Mouse (Mus musculus): Measurements from ENCODE around the gene Olfml2b. TPM values are rescaled to one million over a fixed set of nuclear protein-coding genes. Genes with fewer than 3 reads are reported as not detected.

The Olfml2b gene
- 10 to 100 TPM; 16.0 to 17.9 TPM for total RNA-seq (2021)
- long read RNA-seq, experiment 1, transcript Olfml2b-201 (8 exons, 3,095 nt) = major isoform, 11 of 23 reads
- long read RNA-seq, experiment 1, partial matches to known transcripts = 10 of 23 reads
- long read RNA-seq, experiment 1, other reads (novel, unspliced or antisense) = 2 of 23 reads
- long read RNA-seq, experiment 2, transcript Olfml2b-201 (8 exons, 3,095 nt) = major isoform, 6 of 8 reads
- long read RNA-seq, experiment 2, partial matches to known transcripts = 1 of 8 reads
- long read RNA-seq, experiment 2, other reads (novel, unspliced or antisense) = 1 of 8 reads

DNA sequence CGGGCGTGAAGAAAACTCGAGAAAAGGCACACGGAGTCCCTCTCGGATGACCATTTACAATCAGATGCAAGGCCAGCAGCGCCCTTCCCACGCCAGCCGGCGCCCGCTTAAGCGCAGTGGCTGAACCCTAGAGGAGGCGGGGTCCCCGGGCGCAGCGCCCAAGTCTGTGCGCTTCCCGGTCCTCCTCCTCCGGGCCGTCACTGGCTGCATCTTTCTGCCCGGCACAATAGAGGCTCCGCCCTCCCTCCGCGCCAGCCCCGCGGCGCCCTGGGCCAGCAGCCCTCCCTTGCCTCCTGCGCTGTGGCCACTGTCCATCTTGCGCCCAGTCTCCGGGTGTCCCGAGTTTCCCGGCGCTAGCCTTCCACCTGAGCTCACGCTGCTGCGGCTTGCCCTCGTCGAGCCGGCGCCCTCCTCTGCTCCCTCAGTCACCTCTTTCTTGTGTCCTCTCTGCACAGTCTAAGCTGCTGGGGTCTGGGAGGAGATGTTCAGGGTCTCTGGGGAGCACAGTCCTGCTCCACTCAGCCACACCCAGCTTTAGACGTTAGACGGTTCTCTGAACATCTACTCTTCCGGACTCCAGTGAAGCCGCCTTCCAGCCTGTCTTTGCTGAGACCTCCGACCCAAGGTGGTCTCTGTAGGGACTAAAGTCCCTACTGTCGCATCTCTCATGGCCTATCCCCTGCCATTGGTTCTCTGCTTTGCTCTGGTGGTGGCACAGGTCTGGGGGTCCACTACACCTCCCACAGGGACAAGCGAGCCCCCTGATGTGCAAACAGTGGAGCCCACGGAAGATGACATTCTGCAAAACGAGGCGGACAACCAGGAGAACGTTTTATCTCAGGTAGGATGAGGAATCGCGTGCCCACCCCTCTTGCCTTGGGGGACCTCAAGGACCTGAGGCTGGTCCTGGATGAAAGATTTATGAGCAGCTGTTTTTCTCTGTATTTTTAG, at the start of gene Olfml2b:
Olfml2b (plus strand) TSS at position 278 of the 951 bp plus-strand sequence.
- DNase-seq = peak; percentile 94

DNA sequence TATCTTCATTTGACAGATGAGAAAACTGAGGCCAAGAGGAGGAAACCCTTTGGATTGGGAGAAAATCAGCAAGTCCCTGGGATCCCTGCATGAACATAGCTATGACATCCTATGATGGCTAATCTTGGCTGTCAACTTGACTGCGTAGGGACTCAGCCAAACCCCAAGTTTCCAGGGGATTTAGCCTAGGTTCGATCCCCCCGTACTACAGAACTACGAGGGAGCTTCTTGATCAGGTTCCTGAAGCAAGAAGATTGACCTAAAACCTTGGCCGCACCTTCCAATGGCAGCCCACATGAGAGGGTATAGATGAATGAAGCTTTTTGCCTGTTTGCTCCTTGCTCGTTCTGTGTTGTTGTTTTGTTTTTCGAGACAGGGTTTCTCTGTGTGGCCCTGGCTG, 49.8 kb upstream of the Olfml2b start:
- no peak for DNase-seq

DNA sequence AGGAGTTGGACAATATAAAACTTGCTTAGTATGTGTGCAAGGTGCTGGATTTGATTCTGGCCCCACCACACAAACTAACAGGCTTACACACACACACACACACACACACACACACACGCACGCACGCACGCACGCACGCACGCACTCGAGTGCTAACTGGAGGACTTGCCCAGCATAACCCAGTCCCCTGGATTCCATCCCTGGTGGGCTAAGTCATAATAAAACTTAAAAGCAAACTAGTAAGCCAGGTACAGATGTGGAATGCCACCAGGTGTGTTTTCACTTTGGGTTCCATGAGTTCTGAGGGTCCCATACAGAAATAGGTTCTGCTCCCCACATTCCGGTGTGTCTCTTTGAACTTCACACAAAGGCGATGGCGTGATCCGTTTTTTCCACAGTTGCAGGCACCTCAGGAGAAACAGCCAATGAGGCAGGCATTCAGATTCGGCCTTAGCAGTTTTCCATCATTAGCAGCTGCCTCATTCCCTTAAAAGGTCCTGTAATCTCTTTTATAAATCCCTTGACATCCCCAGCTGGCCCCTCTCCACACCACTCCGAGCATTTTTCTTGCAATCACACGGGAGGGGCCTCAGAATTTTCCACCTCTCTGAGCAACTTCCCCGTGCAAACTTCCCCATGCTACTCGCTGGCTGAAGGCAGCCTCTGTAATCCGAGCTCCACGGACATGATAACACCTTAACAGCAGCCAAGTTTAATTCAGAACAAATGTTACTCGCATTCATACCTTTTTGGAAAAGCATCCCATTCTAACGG, 38.9 kb upstream of the Olfml2b start:
- no peak for DNase-seq

DNA sequence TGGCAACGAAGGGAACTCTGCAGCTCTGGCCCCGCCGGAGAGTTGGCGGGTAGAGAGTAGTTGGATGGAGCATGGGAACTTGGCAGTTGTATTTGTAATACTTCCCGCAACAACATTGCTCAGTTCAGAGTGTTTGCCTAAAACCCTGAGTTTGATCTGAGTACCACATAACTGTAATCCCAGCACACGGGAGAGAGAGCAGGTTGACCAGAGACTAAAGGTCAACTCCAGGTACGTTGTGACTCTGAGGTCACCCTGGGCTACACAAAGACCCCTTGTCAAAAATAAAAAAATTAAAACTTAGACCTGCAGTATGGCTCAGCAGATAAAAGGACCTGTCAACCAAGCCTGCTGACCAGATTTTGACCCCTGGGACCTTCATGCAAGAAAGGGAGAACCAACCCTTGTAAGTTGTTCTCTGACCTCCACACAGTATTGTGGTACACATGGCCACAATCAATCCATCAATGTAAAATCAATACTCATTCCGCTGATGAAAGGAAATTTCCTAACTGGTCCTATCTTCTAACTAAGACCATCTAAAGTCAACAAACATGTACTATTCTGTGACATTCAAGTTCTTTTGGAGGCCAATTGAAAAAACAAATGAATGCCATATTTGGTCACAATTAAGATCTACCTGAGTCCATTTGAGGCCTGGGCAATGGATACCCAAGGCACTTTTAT, 37.0 kb upstream of the Olfml2b start:
- no peak for DNase-seq

DNA sequence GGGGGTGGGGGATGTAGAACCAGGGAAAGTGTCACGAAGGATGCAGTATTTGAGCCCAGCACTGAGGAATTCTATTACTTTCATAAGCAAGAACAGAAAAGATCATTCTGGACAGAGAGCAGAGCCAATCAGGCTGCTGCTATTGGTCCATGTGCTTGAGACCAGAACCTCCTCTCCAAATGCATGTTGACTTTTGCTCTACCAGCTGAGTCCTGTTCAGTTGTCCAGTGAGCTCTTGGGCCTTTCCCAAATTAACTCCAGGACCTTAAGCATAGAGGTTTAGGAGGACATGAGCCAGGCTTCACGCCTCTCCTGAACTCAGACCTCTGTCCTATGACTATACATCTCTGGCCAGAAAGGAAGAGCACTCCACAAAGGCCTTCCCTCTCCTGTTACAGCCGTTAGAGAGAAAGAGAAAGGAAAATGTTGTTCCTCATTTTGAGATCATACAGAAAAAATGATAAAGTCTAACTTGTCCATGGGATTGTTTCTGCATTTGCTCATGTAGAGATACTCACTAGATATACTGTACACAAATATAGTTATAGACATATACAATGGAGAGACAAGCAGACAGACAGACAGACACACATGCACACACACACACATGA, 35.8 kb upstream of the Olfml2b start:
- DNase-seq = no peak

DNA sequence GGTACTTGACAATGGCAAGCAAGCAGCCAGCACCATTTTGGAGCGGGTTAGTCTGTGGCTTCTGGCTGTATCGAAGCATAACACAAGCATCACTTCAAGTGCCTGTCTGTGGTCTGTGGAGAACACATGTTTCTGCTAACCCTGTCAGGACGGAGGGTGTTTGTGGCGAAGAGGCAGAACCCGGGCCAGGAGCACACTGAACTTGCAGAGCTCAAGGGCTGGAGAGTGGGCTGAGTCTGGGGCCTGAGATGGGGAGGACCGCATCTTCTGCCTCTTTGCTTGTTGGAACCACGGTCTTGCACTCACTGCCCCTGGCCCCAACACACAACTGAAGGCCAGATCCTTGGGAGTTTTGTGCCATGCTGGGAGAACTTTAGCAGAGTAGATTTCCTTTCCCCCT, 34.5 kb upstream of the Olfml2b start:
- no peak for DNase-seq

DNA sequence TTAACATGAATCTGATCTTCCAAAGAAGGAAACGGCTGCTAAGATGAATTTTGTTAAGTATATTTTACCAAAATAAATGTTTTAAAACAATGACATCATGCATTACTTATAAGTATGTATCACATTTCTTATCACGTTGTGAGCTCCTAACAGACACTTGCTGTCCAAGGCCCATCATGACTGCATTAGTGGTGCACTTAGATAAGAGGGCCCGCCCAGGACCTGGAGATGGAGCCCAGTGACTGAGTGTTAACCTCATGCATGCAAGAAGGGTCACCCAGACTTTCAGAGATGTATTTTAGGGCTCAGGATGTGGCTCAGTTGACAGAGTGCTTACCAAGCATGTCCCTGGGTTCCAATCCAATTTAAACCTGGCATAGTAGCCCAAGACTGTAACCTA, 34.0 kb upstream of the Olfml2b start:
- DNase-seq = no peak

DNA sequence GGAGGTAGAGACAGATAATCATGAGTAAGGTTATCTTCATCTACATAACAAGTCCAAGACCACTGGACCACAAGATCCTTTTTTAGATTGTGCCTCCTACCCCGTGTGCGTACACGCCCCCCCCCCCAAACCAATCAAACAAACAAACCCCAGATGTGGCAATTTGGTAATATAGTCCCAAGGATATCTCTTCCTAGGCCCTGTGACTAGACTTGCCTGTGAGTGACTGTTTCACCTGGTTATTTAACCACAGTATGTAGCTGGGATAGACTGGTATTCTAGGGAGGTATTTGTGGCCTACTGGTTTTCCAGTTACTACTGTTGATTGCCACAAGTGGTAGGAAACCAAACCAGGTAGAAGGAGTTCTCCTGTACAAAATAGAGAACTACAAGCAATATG, 33.6 kb upstream of the Olfml2b start:
- DNase-seq = no peak

DNA sequence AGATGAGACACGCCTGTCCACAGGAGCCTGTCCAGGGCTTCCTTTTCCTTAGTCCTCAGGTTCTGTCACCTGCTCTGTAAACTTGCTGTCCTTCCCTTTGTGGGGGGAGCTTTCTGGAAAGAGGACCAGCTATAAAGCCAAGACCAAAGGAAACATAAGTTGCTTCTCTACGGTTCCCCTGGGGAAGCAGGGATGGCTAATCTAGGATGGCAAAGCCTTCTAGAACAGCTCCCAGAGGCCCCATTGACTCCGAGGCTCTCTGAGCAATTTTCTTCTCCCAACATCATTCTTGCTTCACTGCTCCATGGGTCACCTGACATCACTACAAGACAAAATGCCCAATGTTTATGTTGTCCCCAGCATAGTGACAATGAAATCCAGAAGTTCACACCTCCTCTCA, 32.7 kb upstream of the Olfml2b start:
- no peak for DNase-seq

DNA sequence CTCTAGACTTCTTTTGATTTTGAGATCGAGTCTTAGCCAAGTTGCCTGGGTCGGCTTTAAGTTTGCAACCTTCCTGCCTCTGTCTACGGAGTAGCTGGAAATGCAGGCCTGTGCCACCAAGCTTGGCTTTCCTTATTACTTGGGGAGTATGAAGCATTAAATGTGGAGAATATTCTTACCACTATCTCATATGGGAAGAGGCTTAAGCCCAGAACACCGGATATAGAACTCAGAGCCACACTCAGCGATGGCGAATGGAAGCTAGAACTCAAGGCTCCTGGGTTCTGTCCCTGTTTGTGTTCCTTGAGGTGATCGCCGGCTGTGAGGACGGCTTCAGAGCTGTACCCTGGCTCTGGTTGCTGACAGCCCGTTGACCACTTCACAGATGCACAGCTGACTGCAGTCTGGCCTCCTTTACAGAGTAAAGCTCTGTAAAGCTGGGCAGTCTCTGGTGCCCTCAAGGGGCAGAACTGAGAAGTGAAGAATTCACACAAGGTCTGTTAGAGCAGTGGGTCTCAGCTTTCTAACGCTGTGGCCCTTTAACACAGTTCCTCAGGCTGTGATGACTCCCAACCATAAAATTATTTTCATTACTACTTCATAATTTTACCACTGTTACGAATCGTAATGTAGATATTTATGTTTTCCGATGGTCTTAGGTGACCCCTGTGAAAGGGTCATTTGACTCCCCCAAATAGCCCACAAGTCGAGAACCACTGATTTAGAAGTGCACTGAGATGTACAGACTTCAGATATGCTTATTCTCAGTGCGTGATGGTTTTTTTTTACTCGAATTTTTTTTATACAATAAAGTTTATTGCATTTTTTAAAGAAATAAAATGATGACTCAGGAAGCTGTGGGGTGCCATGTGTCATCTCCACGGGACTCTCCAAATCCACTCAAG, 31.1 kb upstream of the Olfml2b start:
- DNase-seq = peak; percentile 81

DNA sequence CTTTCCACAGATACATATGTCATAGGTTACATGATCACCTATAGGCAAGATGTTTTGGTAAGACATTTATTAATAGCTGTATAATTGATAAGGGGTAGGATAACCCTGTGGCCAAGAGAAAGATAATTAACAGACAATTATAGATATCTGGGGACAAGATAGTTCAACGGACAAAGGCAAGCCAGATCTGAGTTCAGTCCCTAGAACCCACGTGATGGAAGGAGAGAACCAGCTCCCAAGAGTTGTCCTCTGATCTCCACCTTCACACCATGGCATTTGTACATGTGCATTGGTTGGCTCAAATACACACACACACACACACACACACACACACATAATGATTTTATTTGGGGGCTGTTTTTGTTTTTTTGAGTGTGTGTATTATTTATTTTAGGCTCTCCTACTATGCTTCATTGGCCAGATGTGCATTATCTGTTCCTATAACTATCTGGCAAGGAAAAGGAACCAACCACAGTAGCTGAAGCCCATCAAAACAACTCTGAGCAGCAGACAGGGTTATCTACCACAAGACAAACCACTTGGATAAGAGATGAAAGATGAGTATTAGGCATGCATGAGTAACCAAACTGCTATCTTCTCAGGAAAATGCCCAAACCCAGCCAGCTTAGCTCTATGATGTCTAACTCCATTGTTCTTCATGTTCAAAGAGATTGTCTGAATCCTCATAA, 24.5 kb upstream of the Olfml2b start:
- DNase-seq = no peak

DNA sequence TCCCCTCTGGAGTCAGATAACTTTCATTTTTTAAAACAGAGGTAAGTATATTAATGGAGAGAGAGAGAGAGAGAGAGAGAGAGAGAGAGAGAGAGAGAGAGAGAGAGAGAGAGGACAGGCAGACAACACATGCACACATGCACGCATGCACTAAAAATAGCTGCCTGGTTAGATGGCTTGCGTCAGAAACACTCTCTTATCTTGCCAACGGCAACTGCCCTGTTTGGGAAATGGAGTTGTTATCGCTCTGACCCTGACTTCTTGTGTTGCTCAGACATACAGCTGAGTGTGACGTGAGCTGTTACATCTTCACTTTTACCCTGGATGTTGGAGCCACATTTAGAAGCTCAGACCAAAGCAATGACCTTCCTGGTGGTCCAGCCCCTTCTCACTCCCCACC, 21.4 kb upstream of the Olfml2b start:
- peak; percentile 52 for DNase-seq

DNA sequence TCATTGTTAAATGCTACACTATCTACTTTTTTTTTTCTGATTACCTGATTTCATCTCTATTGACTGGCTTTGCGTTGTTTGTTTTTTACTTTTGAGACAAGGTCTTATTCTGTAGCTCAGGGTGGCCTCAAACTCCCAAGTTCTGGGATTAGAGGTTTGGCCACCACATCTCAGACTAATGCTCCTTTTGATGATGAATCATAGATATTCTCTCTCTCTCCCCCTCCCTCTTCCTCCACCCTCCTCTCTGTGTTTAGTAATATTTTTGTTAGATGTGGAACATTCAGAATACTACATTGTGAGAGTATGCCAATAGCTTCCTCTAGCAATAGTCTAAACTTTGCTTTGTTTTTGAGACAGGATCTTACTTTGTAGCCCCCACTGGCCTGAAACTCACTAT, 20.9 kb upstream of the Olfml2b start:
- no peak for DNase-seq

DNA sequence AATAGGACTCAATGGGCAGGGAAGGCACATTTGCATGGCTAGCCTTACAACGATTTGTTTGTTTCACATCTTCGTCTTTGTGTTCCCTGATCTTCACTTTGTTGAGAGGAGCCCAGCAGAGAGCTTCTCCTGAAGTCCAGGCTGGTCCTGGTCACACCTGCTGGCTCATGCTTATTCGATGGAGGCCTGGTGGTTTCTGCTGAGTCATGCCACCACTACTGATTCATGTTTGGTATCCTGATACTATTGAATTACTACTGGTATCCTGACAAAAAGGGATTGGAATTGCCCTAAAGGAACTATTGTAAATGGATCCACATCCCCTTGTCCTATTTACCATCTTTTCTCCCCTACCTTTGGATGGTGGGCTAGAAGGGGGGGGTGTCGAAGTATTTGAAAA, 13.8 kb upstream of the Olfml2b start:
- no peak for DNase-seq

DNA sequence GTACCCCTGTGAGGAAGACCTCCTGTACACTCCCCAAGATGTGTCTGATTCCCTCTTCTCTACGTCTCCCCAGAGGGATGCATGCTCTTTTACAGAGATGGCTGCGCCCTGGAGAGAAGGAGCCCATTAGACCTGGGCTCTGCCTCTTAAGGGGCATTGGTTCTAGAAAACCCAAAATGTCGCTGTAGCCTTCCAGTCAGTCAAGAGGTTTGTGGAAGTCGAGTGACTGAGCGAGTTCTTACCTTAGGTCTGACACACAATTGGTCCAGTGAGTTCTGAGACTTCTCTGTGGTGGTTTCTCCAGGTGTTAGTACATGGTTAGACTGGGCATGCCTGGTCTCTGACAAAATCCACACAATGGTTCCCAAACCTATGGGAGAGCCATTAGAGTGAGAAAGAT, 12.8 kb upstream of the Olfml2b start:
- DNase-seq = no peak

DNA sequence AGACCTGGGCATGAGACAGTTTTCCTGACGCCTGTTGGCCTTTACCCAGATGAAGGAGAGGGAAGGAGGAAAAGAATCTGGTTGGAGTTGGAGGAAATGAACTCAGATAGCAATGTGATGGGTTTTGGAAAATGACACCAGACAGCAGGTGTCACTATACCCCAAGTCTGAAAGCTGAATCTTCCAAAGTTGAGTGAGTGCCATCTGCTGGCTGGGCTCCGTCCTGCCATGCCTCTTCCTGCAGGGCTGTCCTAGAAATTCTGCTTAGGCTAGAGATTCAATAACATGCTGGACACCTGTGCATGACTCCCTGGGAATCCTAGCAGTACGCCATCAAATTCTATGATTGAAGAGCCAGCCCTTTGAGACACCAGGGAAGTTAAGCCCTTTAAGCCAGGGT, 11.9 kb upstream of the Olfml2b start:
- DNase-seq = peak; percentile 89

DNA sequence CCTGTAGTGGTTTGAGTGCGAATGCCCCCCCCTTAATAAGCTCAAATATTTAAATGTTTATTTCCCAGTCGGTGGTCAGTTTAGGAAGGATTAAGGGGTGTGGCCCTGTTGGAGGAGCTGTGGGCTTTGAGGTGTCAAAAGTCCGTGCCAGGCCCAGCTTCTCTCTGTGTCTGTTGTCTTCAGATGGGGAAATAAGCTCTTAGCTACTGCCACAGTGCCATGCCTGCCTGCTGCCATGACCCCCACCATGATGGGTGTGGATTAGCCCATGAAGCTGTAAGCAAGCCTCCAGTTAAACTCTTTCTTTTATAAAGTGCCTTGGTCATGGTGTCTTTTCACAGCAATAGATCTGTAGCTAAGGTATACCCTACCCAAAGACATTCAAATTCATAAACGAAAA, 11.5 kb upstream of the Olfml2b start:
- DNase-seq = no peak

DNA sequence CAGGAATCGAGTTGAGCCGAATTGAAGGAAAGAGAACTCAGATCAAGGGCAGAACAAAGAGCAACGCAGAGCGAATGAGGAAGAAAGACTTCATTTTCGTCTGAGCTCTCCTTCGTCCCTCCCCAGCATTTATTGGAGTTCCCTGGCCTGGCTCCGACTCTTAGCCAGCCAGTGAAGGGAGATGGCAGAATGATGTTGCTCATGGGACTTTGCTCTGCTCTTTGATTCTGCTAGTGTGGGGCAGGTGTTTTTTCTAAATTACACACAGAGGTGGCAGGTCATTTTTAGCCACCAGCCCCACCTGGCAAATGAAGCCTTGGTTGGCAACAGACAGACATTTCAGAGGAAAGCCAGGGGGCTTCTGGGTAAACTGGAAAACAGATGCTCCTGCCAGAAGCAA, 5.4 kb upstream of the Olfml2b start:
- DNase-seq = no peak

DNA sequence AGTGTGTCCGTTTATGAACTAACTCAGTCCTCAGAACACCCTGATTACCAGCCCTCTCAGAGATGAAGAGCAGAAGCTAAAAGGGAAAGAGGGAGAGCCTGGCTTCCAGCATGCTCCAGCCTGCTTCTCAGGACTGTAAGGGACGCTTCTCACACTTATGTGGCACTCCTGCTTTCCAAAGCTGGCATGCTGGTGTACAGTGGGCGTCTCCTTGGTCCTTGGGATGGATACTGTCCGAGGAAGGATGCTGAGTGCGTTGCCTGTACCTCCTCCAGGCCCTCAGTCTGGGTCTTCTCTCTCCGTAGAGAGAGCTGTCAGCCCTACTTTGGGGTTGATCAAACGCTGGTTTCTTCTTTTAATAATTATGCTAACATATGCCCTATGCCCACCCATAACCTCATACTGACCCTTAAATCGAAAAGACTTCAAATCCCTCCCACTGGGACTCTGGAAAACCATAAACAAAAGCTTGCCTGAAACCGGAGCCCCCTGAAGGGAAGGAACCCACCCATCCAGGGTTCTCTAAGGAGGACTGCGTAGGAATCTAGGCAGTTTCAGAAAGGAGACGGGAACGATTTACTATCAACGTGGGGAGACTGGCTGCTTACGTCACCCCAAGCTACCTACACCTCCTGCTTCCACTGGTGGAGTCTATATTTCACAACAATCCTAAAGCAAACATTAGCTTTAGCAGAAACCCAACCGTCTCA, 1.7 kb downstream of the Olfml2b start:
- DNase-seq = no peak

Measured in adrenal gland, postnatal 10 days (tissue).